Mouse (Mus musculus): Measurements from ENCODE around the gene Pde4d. TPM values are rescaled to one million over a fixed set of nuclear protein-coding genes. Genes with fewer than 3 reads are reported as not detected.
"Not testable (repeated sequence)": the region's sequence is repeated elsewhere in the genome, so short reads cannot be mapped to it uniquely, and the experiment has no call there.

The Pde4d gene
- polyA plus RNA-seq, 1 experiment from 2014 or later = 20.5 TPM

DNA sequence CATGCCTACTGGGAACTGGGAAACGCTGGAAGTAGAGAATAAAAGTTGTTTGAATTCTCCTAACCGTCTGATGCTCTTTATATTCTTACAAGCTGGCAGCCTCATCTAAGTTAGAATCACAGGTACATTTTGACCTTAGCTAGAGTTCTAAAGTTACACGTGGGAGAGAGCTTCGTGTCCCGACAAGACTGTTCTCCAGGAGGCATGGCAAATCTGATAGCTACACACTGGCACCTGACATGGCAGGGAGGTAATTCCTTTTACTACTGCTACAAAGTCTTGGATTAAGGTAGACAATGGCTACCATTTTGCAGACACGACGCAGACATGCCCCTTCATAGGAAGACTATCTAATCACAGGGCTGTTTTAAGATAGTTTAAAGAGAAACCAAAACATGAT lies 1435.1 kb downstream of the Pde4d start:
- WGBS = 91% methylated on average over 7 of the region's 7 CpGs
- no peaks in the 10 kb centered on the region for H3K36me3 ChIP-seq (ENCODE audit: control insufficient read depth, insufficient read depth)
- no peak overlapping the region for H3K27ac ChIP-seq (ENCODE audit: low read length)
- H3K9ac ChIP-seq (replicated peaks; ENCODE audit: low read depth, low read length) = no peak overlapping the region
- H3K4me2 ChIP-seq (ENCODE audit: low read length) = no peak overlapping the region
- ATAC-seq = no peak
- H3K4me1 ChIP-seq (replicated peaks; ENCODE audit: control insufficient read depth, insufficient read depth, low read length) = no peaks in the 10 kb centered on the region
- no peak overlapping the region for H3K4me3 ChIP-seq (replicated peaks; ENCODE audit: low read length)
- no peaks in the 10 kb centered on the region for H3K27me3 ChIP-seq (replicated peaks; ENCODE audit: control insufficient read depth, insufficient read depth, low read length)
- H3K9me3 ChIP-seq (ENCODE audit: control insufficient read depth, low read length) = no peaks in the 10 kb centered on the region

DNA sequence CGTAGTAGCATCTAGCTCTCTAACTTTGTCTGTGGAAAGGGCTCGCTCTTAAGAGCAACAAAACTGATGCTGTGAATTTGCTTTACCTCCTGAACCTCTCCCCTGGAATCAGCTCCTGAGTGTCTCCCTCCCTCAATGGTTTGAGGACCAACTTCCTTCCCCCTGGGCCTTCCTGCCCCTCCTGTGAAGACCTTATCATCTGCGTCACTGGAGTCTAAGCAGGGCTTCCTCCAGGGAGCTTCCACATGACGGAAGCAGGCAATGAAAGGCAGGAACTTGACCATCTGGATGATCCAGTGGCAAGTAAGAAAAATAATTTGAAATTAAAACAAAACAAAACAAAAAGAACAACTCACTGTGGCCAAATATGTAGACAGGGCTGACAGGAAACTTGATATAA lies 1438.5 kb downstream of the Pde4d start:
- no peak overlapping the region for H3K27ac ChIP-seq (ENCODE audit: low read length)
- no peak overlapping the region for H3K9ac ChIP-seq (replicated peaks; ENCODE audit: low read depth, low read length)
- H3K4me3 ChIP-seq (replicated peaks; ENCODE audit: low read length) = no peak overlapping the region
- no peaks in the 10 kb centered on the region for H3K9me3 ChIP-seq (ENCODE audit: control insufficient read depth, low read length)
- no peaks in the 10 kb centered on the region for H3K4me1 ChIP-seq (replicated peaks; ENCODE audit: control insufficient read depth, insufficient read depth, low read length)
- H3K27me3 ChIP-seq (replicated peaks; ENCODE audit: control insufficient read depth, insufficient read depth, low read length) = no peaks in the 10 kb centered on the region
- H3K36me3 ChIP-seq (ENCODE audit: control insufficient read depth, insufficient read depth) = no peaks in the 10 kb centered on the region
- 88% methylated on average over 4 of the region's 4 CpGs for WGBS
- no peak overlapping the region for H3K4me2 ChIP-seq (ENCODE audit: low read length)
- no peak for ATAC-seq

DNA sequence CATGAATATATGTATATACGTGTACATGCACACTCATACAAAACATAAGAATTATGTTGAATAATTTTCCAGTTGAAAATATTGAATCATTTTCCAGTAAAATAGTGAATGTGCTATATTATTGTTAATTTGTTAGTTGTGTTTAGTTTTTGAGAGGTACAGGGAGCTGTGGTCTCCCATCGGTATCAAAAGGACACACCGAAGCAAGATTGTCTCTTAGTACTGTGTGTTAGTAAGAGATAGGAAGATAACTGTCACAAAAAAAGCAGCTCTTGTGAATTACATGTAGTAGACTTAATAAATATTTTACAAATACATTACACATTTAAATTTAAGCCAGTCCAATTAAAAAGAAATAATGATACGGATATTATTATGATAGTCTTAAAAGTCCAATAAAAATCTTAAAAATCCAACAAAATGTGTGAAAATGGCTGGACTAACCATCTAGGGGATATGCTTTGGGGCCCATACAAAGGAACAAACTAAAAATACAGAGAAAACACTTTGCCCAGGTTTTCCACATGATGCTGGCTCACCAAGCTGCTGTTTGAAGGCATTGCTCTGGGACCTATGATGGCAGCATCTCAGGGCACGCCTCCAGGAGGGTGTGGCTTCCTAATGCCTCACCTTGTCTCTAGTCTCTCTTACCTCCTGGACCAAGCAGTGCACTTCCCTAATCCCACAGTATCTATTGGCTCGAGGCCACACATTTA lies 1441.6 kb downstream of the Pde4d start:
- Histone ChIP-seq H3K36me3 (ENCODE audit: control insufficient read depth, insufficient read depth) (no peaks in the 10 kb centered on the region), H3K9me3 (ENCODE audit: control insufficient read depth, low read length) (no peaks in the 10 kb centered on the region), H3K4me3 (replicated peaks; ENCODE audit: low read length) (no peak overlapping the region), H3K27ac (ENCODE audit: low read length) (no peak overlapping the region), H3K27me3 (replicated peaks; ENCODE audit: control insufficient read depth, insufficient read depth, low read length) (no peaks in the 10 kb centered on the region), H3K4me1 (replicated peaks; ENCODE audit: control insufficient read depth, insufficient read depth, low read length) (no peaks in the 10 kb centered on the region), H3K9ac (replicated peaks; ENCODE audit: low read depth, low read length) (no peak overlapping the region), H3K4me2 (ENCODE audit: low read length) (no peak overlapping the region)
- WGBS = 80% methylated on average over 6 of the region's 6 CpGs
- ATAC-seq = no peak

DNA sequence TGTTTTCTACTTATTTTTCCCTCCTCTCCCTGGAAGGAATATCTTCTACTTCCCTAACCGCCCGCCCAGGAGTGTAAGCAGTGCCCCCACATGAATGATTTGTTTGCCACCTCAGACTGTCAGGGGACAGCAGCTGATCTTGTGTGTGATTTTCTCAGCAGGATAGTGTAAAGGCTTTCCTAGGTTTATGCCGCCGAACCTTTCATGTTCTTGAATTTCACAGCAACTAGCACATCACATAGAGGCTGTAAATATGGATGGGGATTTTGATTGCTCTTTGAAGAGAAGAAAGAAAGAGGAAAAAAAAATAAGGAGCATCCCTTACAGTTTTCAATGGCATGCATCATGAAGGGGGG lies 1442.1 kb downstream of the Pde4d start:
- H3K4me2 ChIP-seq (ENCODE audit: low read length) = no peak overlapping the region
- H3K27ac ChIP-seq (ENCODE audit: low read length) = no peak overlapping the region
- ATAC-seq = no peak
- no peaks in the 10 kb centered on the region for H3K27me3 ChIP-seq (replicated peaks; ENCODE audit: control insufficient read depth, insufficient read depth, low read length)
- H3K9ac ChIP-seq (replicated peaks; ENCODE audit: low read depth, low read length) = no peak overlapping the region
- WGBS = 77% methylated on average over 4 of the region's 4 CpGs
- no peaks in the 10 kb centered on the region for H3K36me3 ChIP-seq (ENCODE audit: control insufficient read depth, insufficient read depth)
- no peak overlapping the region for H3K4me3 ChIP-seq (replicated peaks; ENCODE audit: low read length)
- H3K4me1 ChIP-seq (replicated peaks; ENCODE audit: control insufficient read depth, insufficient read depth, low read length) = no peaks in the 10 kb centered on the region
- H3K9me3 ChIP-seq (ENCODE audit: control insufficient read depth, low read length) = no peaks in the 10 kb centered on the region

DNA sequence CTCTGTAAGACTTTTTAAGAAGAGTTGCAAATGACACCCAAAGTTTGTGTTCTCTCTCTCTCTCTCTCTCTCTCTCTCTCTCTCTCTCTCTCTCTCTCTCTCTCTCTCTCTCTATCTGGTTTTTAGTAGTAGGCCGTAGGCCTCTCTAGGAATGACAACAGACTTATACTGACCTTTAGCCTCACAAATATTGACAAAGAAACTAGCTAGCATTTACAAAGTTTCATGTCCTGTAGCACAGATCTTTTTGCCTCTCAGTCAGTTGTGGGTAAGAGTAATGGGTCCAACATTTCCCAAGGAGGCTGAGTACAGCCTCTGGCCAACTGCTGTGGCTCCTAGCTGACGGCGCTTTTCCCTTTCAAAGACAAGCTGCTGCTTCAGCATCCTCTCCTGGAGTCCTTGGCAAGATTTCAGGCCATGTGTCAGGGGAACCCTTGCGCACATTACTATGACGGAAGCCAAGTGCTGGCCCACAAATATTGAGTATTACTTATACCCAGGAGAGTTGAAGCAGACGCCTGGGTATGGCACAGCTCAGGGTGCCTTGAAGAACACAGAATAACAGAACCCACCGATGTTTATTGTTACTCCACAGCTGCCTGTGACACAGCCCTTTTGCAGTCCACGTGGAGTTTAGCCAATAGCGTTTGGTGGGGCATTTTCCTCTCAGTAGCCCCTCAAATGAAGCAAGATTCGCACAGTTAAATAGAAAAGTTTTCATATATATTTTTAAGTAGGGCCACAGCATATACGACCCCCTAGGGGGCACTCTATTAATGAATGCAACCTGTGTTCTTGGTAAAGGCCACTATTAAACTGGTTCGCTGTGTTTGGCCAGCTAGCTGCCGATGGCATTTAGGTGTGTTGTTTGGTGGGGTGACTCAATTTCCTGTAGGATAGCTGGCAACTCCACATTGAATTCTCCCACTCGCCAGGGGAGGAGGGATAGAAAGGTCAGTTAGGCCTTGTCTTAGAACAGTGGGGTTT lies 1450.0 kb downstream of the Pde4d start:
- no peak overlapping the region for H3K4me3 ChIP-seq (replicated peaks; ENCODE audit: low read length)
- WGBS = 66% methylated on average over 14 of the region's 14 CpGs
- H3K27ac ChIP-seq (ENCODE audit: low read length) = no peak overlapping the region
- H3K4me2 ChIP-seq (ENCODE audit: low read length) = no peak overlapping the region
- H3K9me3 ChIP-seq (ENCODE audit: control insufficient read depth, low read length) = no peaks in the 10 kb centered on the region
- no peak for ATAC-seq
- peaks cover 15% of the 10 kb centered on the region for H3K4me1 ChIP-seq (replicated peaks; ENCODE audit: control insufficient read depth, insufficient read depth, low read length)
- no peak overlapping the region for H3K9ac ChIP-seq (replicated peaks; ENCODE audit: low read depth, low read length)
- H3K27me3 ChIP-seq (replicated peaks; ENCODE audit: control insufficient read depth, insufficient read depth, low read length) = no peaks in the 10 kb centered on the region
- no peaks in the 10 kb centered on the region for H3K36me3 ChIP-seq (ENCODE audit: control insufficient read depth, insufficient read depth)

DNA sequence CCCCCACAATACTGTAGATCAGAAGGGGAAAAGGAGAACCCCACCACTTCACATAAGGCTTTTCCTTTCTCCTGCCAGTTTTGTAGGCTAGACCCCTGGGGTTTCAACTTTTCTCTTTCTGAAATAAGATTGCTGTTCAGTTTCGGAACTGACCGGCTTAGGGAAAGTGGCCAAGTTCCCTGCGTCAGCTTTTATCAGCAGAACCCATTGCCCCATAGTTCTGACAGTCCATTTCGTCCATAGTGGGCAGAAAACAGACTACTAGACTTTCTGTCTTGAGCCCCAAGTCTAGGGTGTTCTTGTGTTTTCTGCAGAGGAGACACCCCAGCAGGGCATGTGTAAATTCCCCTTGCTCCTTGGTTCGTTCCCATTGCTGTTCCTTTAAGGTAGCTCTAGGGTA lies 1452.1 kb downstream of the Pde4d start:
- WGBS = 53% methylated on average over 5 of the region's 5 CpGs
- Histone ChIP-seq H3K9me3 (ENCODE audit: control insufficient read depth, low read length) (no peaks in the 10 kb centered on the region), H3K4me1 (replicated peaks; ENCODE audit: control insufficient read depth, insufficient read depth, low read length) (peaks cover 23% of the 10 kb centered on the region), H3K4me3 (replicated peaks; ENCODE audit: low read length) (no peak overlapping the region), H3K27ac (ENCODE audit: low read length) (no peak overlapping the region), H3K9ac (replicated peaks; ENCODE audit: low read depth, low read length) (no peak overlapping the region), H3K4me2 (ENCODE audit: low read length) (no peak overlapping the region; the same call in 1 of the 2 replicates), H3K27me3 (replicated peaks; ENCODE audit: control insufficient read depth, insufficient read depth, low read length) (no peaks in the 10 kb centered on the region), H3K36me3 (ENCODE audit: control insufficient read depth, insufficient read depth) (no peaks in the 10 kb centered on the region)
- ATAC-seq = no peak

DNA sequence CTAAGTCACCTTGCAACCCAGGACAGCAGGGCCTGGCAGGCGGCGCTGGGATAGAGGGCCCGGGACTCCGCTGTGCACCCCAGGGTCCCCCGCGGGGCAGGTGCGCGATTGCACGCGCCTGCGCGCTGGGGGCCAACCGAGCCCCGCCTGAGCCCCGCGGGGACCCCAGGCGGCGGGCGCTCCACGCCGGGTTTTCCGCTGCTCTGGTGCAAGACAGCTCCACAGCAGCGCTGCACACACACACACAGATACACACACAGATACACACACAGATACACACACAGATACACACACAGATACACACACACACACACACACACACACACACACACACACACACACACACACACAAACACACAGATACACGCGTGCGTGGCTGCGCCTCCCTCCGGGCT lies 1452.7 kb downstream of the Pde4d start:
- WGBS = 0% methylated on average over 26 of the region's 28 CpGs

DNA sequence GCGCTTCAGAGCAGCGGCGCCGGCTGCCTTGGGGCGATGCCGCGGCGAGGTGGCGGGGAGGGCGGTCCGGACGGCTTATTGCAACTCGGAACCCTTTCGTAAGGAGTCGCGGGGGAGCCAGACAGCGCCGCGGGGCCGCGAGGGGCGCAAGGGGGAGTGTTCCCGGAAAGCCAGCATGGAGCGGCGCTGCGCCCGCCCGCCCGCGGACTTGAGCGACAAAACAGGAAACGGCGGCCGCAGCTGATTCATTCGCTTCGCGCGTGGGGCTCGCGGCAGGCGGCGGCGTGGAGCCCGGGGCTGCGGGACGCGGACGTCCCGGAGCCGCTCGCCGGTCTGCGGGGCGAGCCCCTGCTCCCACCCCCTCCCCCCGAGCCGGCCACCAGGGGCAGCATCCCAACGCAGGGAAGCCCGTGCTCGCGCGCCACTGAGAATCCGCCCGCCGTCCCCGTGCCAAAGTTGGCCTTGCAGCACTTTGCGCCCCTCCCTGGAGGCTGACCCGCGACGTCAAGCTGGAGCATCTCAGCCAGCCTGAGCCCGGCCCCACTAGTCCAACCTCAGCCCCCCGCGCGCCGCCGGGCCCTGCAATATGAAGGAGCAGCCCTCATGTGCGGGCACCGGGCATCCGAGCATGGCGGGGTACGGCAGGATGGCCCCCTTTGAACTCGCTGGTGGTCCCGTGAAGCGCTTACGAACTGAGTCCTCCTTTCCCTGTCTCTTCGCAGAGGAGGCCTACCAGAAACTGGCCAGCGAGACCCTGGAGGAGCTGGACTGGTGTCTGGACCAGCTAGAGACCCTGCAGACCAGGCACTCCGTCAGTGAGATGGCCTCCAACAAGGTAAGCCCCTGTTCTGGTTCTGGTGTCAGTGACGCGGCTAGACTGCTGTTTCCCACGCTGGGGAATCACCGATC lies 1453.4 kb downstream of the Pde4d start:
- peak overlapping the region; percentile 75 for H3K4me3 ChIP-seq (replicated peaks; ENCODE audit: low read length)
- peak overlapping the region; percentile 91 for H3K4me2 ChIP-seq (ENCODE audit: low read length)
- no peaks in the 10 kb centered on the region for H3K27me3 ChIP-seq (replicated peaks; ENCODE audit: control insufficient read depth, insufficient read depth, low read length)
- peaks cover 23% of the 10 kb centered on the region for H3K4me1 ChIP-seq (replicated peaks; ENCODE audit: control insufficient read depth, insufficient read depth, low read length)
- no peaks in the 10 kb centered on the region for H3K36me3 ChIP-seq (ENCODE audit: control insufficient read depth, insufficient read depth)
- under 1% methylated on average over 71 of the region's 91 CpGs for WGBS
- no peaks in the 10 kb centered on the region for H3K9me3 ChIP-seq (ENCODE audit: control insufficient read depth, low read length)
- peak; percentile 80 for ATAC-seq
- H3K9ac ChIP-seq (replicated peaks; ENCODE audit: low read depth, low read length) = peak overlapping the region; percentile 81
- H3K27ac ChIP-seq (ENCODE audit: low read length) = peak overlapping the region; percentile 70; the same call in 1 of the 2 replicates

More for the DNA sequence above, 1452.7 kb downstream of the Pde4d start:
- not testable (repeated sequence) for H3K27me3 ChIP-seq (replicated peaks; ENCODE audit: control insufficient read depth, insufficient read depth, low read length); H3K9me3 ChIP-seq (ENCODE audit: control insufficient read depth, low read length); H3K36me3 ChIP-seq (ENCODE audit: control insufficient read depth, insufficient read depth)
- peak overlapping the region; percentile 81 for H3K9ac ChIP-seq (replicated peaks; ENCODE audit: low read depth, low read length)
- peaks cover 23% of the 10 kb centered on the region for H3K4me1 ChIP-seq (replicated peaks; ENCODE audit: control insufficient read depth, insufficient read depth, low read length)
- ATAC-seq = peak; percentile 84
- peak overlapping the region; percentile 70; the same call in 1 of the 2 replicates for H3K27ac ChIP-seq (ENCODE audit: low read length)
- peak overlapping the region; percentile 75 for H3K4me3 ChIP-seq (replicated peaks; ENCODE audit: low read length)
- H3K4me2 ChIP-seq (ENCODE audit: low read length) = peak overlapping the region; percentile 91

All from forebrain, embryonic 16.5 days (tissue).